Mouse (Mus musculus): ENCODE data around the gene AI837181. TPM values are rescaled to one million over a fixed set of nuclear protein-coding genes. Genes with fewer than 3 reads are reported as not detected.

Gene AI837181
- polyA plus RNA-seq, 1 experiment = 76.4 TPM

DNA sequence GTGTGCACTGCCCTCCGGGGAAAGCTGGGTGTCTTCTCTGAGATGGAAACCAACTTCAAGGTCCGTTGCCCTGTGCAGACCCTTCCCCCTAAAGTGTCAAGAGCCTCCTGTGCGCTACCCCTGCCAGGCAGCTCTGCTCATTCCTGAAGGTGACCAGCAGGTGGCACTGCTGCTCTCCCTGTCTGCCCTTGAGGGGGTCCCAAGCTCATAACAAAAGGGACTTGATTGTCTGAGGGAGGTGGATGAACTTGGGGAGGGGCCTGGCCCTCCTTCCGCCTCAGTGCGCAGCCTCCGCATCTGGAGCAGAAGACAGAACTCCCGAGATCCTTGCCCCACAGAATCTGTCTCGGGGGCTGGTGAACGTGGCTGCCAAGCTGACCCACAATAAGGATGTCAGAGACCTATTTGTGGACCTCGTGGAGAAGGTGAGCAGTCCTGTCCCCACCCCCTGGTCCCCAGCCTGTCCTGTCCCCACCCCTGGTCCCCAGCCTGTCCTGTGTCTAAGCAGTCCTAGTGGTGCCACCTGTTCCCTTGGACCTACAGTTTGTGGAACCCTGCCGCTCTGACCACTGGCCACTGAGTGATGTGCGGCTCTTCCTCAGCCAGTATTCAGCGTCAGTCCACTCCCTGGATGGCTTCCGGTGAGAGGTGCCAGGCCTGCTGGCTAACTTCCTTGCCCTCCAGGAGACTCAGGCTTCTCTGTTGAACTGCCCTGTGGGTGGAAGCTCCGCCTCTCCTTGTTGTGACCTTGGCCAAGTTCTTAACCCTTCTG is 39.0 kb downstream of the AI837181 start:
- 67% methylated on average over 15 of the region's 15 CpGs for WGBS
- no peak overlapping the region for H3K4me3 ChIP-seq (ENCODE audit: extremely low read depth, insufficient read depth, insufficient read length)
- peaks cover 16% of the 10 kb centered on the region for H3K36me3 ChIP-seq (ENCODE audit: control insufficient read depth, insufficient read depth, low read length)
- H3K27ac ChIP-seq (ENCODE audit: insufficient read depth, low read length) = no peak overlapping the region
- H3K4me1 ChIP-seq (ENCODE audit: control insufficient read depth, insufficient read depth, insufficient read length) = peaks cover 3% of the 10 kb centered on the region; the same call in 1 of the 2 replicates
- peak; percentile 90; the same call in 1 of the 2 replicates for TF ChIP-seq CTCF (IDR thresholded peaks at IDR 0.05; ENCODE audit: extremely low read depth, insufficient read depth, insufficient read length, insufficient replicate concordance)
- no peak for TF ChIP-seq POLR2A (IDR thresholded peaks at IDR 0.05; ENCODE audit: low read depth, low read length)
- peak in 1 of 2 experiments; percentile 41 for DNase-seq (ENCODE audit: low read depth in 1 of 2, low spot score in 2 of 2)
- H3K27me3 ChIP-seq (ENCODE audit: control insufficient read depth, insufficient read depth, low read length) = no peaks in the 10 kb centered on the region

DNA sequence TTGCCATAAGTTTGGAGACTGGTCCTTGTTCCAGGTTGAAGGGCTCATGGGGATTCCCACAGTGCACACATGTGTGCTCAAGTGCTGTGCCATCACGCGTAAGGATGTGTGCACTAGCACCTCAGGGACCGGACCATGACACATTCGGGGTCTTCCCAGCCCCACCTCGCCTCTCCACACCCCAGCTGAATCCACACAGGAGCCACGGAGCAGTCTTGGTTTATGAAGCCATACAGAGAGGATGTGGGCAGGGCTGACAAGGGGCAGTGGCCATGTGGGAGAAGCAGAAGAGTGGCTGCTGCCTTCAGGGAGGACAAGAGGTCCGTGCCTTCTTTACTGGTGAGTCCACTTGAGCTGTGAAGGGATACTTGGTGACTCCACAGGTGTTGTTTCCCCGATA is 40.1 kb downstream of the AI837181 start:
- TF ChIP-seq CTCF (IDR thresholded peaks at IDR 0.05; ENCODE audit: extremely low read depth, insufficient read depth, insufficient read length, insufficient replicate concordance) (no peak), POLR2A (IDR thresholded peaks at IDR 0.05; ENCODE audit: low read depth, low read length) (no peak)
- Histone ChIP-seq H3K4me3 (ENCODE audit: extremely low read depth, insufficient read depth, insufficient read length) (no peak overlapping the region), H3K36me3 (ENCODE audit: control insufficient read depth, insufficient read depth, low read length) (peaks cover 16% of the 10 kb centered on the region), H3K27me3 (ENCODE audit: control insufficient read depth, insufficient read depth, low read length) (no peaks in the 10 kb centered on the region), H3K4me1 (ENCODE audit: control insufficient read depth, insufficient read depth, insufficient read length) (peaks cover 3% of the 10 kb centered on the region; the same call in 1 of the 2 replicates), H3K27ac (ENCODE audit: insufficient read depth, low read length) (no peak overlapping the region)
- DNase-seq (ENCODE audit: low read depth in 1 of 2, low spot score in 2 of 2) = no peak
- WGBS = 91% methylated on average over 8 of the region's 8 CpGs

DNA sequence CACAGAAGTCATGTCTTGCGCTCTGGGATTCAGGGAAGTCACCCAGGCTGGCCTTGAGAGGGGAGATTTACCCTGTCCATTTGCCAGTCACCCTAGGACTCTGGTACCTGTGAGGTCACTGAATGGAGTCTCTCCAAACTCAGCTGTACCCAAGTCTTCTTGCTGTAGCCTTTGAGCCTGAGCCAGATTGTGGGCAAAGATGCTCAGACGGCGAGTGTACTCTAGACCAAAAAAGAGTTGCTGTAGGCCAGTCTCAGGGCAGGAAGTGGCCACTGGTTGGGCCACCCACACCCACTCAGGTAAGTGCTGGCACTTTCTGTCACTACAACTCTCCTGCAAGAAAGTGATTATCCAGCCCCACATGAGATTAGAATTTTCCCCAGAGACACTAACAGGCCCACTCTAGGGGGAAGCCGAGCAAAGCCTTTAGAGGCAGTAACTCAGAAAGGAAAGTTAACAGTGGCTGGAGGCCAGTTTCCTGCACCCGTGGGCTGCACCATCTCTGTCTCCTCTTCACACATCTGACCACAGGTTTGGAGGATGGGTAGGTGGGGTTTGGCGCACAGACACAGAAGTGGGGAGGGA is 42.1 kb downstream of the AI837181 start:
- 0 out of 2 replicates have a peak overlapping the region, but pooled peaks have one; percentile 19 for H3K4me3 ChIP-seq (ENCODE audit: extremely low read depth, insufficient read depth, insufficient read length)
- H3K27me3 ChIP-seq (ENCODE audit: control insufficient read depth, insufficient read depth, low read length) = no peaks in the 10 kb centered on the region
- WGBS = 58% methylated on average over 6 of the region's 6 CpGs
- no peak for TF ChIP-seq POLR2A (IDR thresholded peaks at IDR 0.05; ENCODE audit: low read depth, low read length)
- no peak for TF ChIP-seq CTCF (IDR thresholded peaks at IDR 0.05; ENCODE audit: extremely low read depth, insufficient read depth, insufficient read length, insufficient replicate concordance)
- peak overlapping the region; percentile 46 for H3K27ac ChIP-seq (ENCODE audit: insufficient read depth, low read length)
- H3K36me3 ChIP-seq (ENCODE audit: control insufficient read depth, insufficient read depth, low read length) = peaks cover 16% of the 10 kb centered on the region
- H3K4me1 ChIP-seq (ENCODE audit: control insufficient read depth, insufficient read depth, insufficient read length) = peaks cover 3% of the 10 kb centered on the region; the same call in 1 of the 2 replicates
- no peak for DNase-seq (ENCODE audit: low read depth in 1 of 2, low spot score in 2 of 2)

DNA sequence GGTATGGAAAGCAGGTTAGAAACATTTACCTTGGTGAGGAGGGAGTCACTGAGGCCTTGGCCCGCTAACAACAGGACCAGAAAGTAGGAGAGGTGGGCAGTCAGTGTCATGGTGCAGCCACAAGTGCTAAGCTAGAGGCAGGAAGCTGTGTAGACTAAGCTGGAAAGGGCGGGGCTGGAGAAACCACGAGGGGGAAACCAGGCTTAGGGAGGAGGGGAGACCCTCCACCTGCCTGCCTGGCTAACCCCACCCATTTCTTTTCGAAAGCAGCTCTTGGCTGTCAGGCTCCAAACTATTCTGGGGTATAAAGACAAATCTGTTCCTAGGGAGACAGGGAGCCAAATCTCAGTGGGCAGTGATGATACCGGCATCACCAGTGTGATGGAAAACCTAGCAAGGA is 43.4 kb downstream of the AI837181 start, which contains the start of gene Ctsw:
Gene Ctsw, minus strand, starts transcription at position 134 of the 400 bp plus-strand sequence.
- peak within 1 kb of the TSS; percentile 45 for H3K27ac ChIP-seq (ENCODE audit: insufficient read depth, low read length)
- H3K27me3 ChIP-seq (ENCODE audit: control insufficient read depth, insufficient read depth, low read length) = no peaks in the 10 kb centered on the region; the same call in 1 of the 2 replicates
- TF ChIP-seq CTCF (IDR thresholded peaks at IDR 0.05; ENCODE audit: extremely low read depth, insufficient read depth, insufficient read length, insufficient replicate concordance) = no peak
- peak; percentile 18; the same call in 1 of the 2 replicates for TF ChIP-seq POLR2A (IDR thresholded peaks at IDR 0.05; ENCODE audit: low read depth, low read length)
- WGBS = 18% methylated on average over 5 of the region's 5 CpGs
- H3K36me3 ChIP-seq (ENCODE audit: control insufficient read depth, insufficient read depth, low read length) = peaks cover 10% of the 10 kb centered on the region
- H3K4me1 ChIP-seq (ENCODE audit: control insufficient read depth, insufficient read depth, insufficient read length) = peaks cover 3% of the 10 kb centered on the region; the same call in 1 of the 2 replicates
- H3K4me3 ChIP-seq (ENCODE audit: extremely low read depth, insufficient read depth, insufficient read length) = peak within 1 kb of the TSS; percentile 19; the same call in 1 of the 2 replicates
- DNase-seq (ENCODE audit: low read depth in 1 of 2, low spot score in 2 of 2) = peak in 1 of 2 experiments; percentile 33

DNA sequence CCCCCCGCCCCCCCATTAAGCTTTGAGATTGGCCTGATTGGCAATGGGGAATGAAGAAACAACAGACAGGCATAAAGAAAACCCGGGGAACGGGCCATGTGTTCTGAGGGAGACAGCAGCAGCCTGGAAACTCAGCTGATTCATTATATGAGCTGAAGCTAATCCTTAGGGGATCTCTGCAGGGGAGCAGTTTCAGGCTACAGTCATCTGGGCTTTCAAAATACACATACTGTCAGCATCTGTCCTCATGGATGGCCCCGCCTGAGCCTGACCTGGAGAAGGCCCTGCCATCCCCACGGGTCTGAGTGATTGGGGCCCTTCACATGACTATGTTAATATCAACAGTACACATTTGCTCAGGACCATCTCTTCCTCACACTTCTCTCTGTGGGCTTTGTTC is 46.9 kb downstream of the AI837181 start:
- H3K4me1 ChIP-seq (ENCODE audit: control insufficient read depth, insufficient read depth, insufficient read length) = peaks cover 5% of the 10 kb centered on the region
- DNase-seq (ENCODE audit: low read depth in 1 of 2, low spot score in 2 of 2) = no peak
- H3K36me3 ChIP-seq (ENCODE audit: control insufficient read depth, insufficient read depth, low read length) = no peaks in the 10 kb centered on the region
- H3K27ac ChIP-seq (ENCODE audit: insufficient read depth, low read length) = no peak overlapping the region
- no peak for TF ChIP-seq POLR2A (IDR thresholded peaks at IDR 0.05; ENCODE audit: low read depth, low read length)
- peaks cover 13% of the 10 kb centered on the region for H3K27me3 ChIP-seq (ENCODE audit: control insufficient read depth, insufficient read depth, low read length)
- 74% methylated on average over 5 of the region's 5 CpGs for WGBS
- no peak overlapping the region for H3K4me3 ChIP-seq (ENCODE audit: extremely low read depth, insufficient read depth, insufficient read length)

DNA sequence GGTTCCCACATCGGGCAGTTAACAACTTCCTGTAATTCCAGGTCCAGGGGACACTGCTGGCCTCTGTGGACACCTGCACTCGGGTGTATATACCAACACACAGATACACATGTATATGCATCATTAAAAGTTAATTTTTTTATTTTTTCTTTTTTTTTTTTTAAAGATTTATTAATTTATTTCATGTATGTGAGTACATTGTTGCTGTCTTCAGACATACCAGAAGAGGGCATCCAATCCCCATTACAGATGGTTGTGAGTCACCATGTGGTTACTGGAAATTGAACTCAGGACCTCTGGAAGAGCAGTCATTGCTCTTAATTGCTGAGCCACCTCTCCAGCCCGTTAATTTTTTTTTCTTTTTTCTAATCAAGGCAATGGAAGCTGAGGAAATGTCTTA is 47.9 kb downstream of the AI837181 start:
- TF ChIP-seq CTCF (IDR thresholded peaks at IDR 0.05; ENCODE audit: extremely low read depth, insufficient read depth, insufficient read length, insufficient replicate concordance) (no peak), POLR2A (IDR thresholded peaks at IDR 0.05; ENCODE audit: low read depth, low read length) (no peak)
- 75% methylated on average over 3 of the region's 3 CpGs for WGBS
- peaks cover 13% of the 10 kb centered on the region for H3K27me3 ChIP-seq (ENCODE audit: control insufficient read depth, insufficient read depth, low read length)

More for the DNA sequence above, 47.9 kb downstream of the AI837181 start:
- Histone ChIP-seq H3K27ac (ENCODE audit: insufficient read depth, low read length) (no peak overlapping the region), H3K36me3 (ENCODE audit: control insufficient read depth, insufficient read depth, low read length) (no peaks in the 10 kb centered on the region), H3K4me1 (ENCODE audit: control insufficient read depth, insufficient read depth, insufficient read length) (peaks cover 5% of the 10 kb centered on the region), H3K4me3 (ENCODE audit: extremely low read depth, insufficient read depth, insufficient read length) (no peak overlapping the region)
- no peak for DNase-seq (ENCODE audit: low read depth in 1 of 2, low spot score in 2 of 2)
